Mouse (Mus musculus): ENCODE measurements around the gene Ap3b2.
"Not testable (repeated sequence)": the region's sequence is repeated elsewhere in the genome, so short reads cannot be mapped to it uniquely, and the experiment has no call there.

Gene Ap3b2

GRCm38 (mm10) chr7:81478261-81478660 lies 15.5 kb downstream of the Ap3b2 start:
- DNase-seq (ENCODE audit: extremely low spot score, low read depth, low spot score), result not testable (repeated sequence)

DNA sequence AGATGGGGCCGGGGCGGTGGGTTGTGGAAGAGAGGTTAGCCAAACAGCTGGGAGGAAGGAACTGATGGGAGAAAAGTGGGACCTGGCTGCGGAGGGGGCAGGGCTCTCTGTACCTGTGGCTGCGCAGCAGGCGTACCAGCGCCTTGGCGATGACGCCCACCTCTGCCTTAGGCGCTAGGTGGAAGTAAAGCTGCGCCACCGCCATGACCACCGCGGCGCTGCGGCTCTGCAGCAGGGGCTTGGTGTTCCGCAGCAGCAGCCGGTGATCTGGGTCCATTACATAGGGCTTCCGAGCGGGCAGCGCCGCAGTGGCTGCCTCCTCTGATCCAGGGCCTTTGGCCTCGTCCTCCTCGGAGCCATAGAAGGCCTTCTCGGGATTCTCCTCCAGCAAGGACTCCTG lies 16.9 kb downstream of the Ap3b2 start:
- DNase-seq (ENCODE audit: extremely low spot score, low read depth, low spot score), result no peak

GRCm38 (mm10) chr7:81475221-81475620 lies 18.5 kb downstream of the Ap3b2 start:
- DNase-seq (ENCODE audit: extremely low spot score, low read depth, low spot score), result no peak

- no peak for DNase-seq (ENCODE audit: extremely low spot score, low read depth, low spot score)
Measured at GRCm38 (mm10) chr7:81464906-81465450, 28.7 kb downstream of the Ap3b2 start.

GRCm38 (mm10) chr7:81464116-81464515 lies 29.6 kb downstream of the Ap3b2 start:
- no peak for DNase-seq (ENCODE audit: extremely low spot score, low read depth, low spot score)

- DNase-seq (ENCODE audit: extremely low spot score, low read depth, low spot score), result no peak
Measured at GRCm38 (mm10) chr7:81462815-81463214, 30.9 kb downstream of the Ap3b2 start.

DNA sequence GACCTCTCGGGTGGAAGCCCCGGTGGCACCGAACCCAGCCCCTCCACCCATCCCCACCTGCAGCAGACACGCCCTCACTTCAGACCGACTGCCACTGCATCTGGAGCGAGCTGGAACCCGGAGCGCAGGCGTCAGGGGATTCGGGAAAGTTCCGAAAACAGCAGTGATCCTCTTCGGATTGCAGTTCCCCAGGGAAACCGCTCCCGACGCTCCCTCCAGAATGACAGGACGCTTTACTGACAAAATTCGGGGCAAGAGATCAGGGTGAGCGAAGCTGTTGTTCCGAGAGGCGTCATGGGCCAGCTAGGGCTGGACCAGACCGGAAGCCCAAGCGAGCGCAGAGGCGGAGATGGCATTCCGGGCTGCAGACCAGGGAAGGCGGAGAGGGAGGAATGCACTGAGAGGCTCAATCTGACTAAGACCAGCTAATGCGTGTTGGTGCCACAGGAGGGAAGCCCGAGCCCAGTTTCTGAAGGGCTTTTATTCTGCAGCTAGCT lies 38.5 kb downstream of the Ap3b2 start, which contains the start of gene Cpeb1:
Gene Cpeb1 (minus strand): TSS at position 311 of the 497 bp plus-strand sequence.
- no peak for DNase-seq (ENCODE audit: extremely low spot score, low read depth, low spot score)

DNA sequence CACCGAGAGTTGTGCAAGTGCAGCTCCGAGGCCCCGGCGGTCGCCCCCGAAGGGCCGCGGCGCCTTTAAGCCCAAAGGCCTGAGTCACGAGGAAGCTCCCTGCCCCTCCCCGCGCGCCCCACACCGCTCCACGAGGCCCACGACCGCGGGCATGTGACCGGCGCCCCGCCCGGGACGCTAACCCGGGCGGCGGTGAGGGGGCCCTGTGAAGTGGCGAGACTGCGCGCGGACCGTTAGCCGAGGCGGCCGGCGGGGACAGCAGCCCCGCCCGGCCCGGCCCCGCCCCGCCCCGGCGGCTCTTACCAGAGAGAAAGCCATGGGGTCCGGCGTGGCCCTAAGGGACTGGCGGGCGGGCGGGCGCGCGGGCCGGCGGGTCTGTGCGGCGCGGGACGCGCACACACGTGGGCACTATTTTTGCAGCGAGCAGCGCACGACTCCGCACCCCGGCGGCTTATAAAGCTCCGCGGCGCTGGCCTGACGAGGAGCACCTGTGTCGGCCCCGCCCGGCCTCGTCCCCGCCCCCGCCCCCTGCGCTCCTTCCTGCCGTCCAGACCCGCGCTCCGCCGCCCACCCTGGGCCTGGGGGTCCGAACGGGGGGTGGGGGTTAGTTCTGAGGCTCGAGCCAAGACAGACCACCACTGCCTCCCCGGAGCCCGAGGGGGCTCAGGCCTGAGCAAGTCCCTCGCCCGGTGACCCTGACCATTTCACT lies 39.2 kb downstream of the Ap3b2 start:
- no peak for DNase-seq (ENCODE audit: extremely low spot score, low read depth, low spot score)

- no peak for DNase-seq (ENCODE audit: extremely low spot score, low read depth, low spot score)
Measured at GRCm38 (mm10) chr7:81453443-81454274, 40.1 kb downstream of the Ap3b2 start.

GRCm38 (mm10) chr7:81452971-81453441 lies 40.7 kb downstream of the Ap3b2 start:
- no peak for DNase-seq (ENCODE audit: extremely low spot score, low read depth, low spot score)
